Mouse (Mus musculus) heart, adult 2 months (tissue): ENCODE data around the gene Gm45062. TPM values are rescaled to one million over a fixed set of nuclear protein-coding genes. Genes with fewer than 3 reads are reported as not detected.

Experiments
- DNase-seq, 2 experiments: peaks; one replicate each; pipeline ENCODE4 v3.0.0; 2021
- H3K27ac ChIP-seq: fragments of 200-600 bp; 2 replicates; pipeline ENCODE4 v1.8.1; 2022
- H3K27me3 ChIP-seq: fragments of 200-500 bp; 2 replicates; pipeline ENCODE4 v1.6.1; 2012; ENCODE audit warnings: mild to moderate bottlenecking, low read length, inconsistent platforms, mixed read lengths; ENCODE audit not compliant: control insufficient read depth, insufficient read depth
- H3K36me3 ChIP-seq: fragments of 200-500 bp; 2 replicates; pipeline ENCODE4 v1.6.1; 2012; ENCODE audit warnings: low read length, inconsistent platforms; ENCODE audit not compliant: control insufficient read depth, insufficient read depth
- H3K4me1 ChIP-seq: fragments of 200-500 bp; 2 replicates; pipeline ENCODE4 v1.6.1; 2011; ENCODE audit warnings: low read length; ENCODE audit not compliant: control insufficient read depth, insufficient read depth
- H3K4me3 ChIP-seq: fragments of 200-600 bp; 2 replicates; pipeline ENCODE4 v1.8.1; 2022
- H3K79me2 ChIP-seq: fragments of 200-500 bp; replicated peaks from 2 replicates; pipeline ENCODE4 v1.6.1; 2012; ENCODE audit warnings: mild to moderate bottlenecking, inconsistent platforms, low read length, moderate library complexity, mixed read lengths; ENCODE audit not compliant: control insufficient read depth, insufficient read depth
- H3K9ac ChIP-seq: fragments of 200-500 bp; 2 replicates; pipeline ENCODE4 v1.6.1; 2012; ENCODE audit warnings: low read depth, mild to moderate bottlenecking, control low read depth, inconsistent platforms, low read length, mixed read lengths
- CTCF ChIP-seq: fragments of 200-600 bp; IDR thresholded peaks from 2 replicates; pipeline ENCODE4 v1.8.1; 2022; ENCODE audit warnings: antibody characterized with exemption, mild to moderate bottlenecking, moderate library complexity
- EP300 ChIP-seq: fragments of 200-500 bp; IDR thresholded peaks from 2 replicates; pipeline ENCODE4 v1.6.1; 2011; ENCODE audit warnings: low read depth, low read length, control low read depth; ENCODE audit not compliant: insufficient read depth
- POLR2A ChIP-seq: fragments of 200-500 bp; IDR thresholded peaks from 2 replicates; pipeline ENCODE4 v1.6.1; 2011; ENCODE audit warnings: mild to moderate bottlenecking, low read depth, low read length, control low read depth; ENCODE audit not compliant: insufficient read depth
- WGBS: fragments of 180-500 bp; shearing (Covaris S2); methylation state at CpG from one replicate; pipeline ENCODE4 v1.1.7; 2018; 5-methylcytosine and 5-hydroxymethylcytosine counted together
- intact Hi-C: fragments of 180-260 bp; cut with DNase I; formaldehyde crosslinking; loops from one replicate; pipeline ENCODE4 v1.15.1; 2025
- long read RNA-seq: library from polyadenylated mRNA; stranded (forward); transcript quantifications from one replicate; pipeline ENCODE4 v2.0.0, GENCODE M21; 2021
- polyA plus RNA-seq: library from polyadenylated mRNA; depleted of rRNA; stranded (reverse); fragments of >200 nt; gene quantifications from 2 replicates; pipeline ENCODE4 v1.2.3, GENCODE M21; 2012; rRNA removed
- total RNA-seq, 2 experiments: library from RNA; stranded (reverse); gene quantifications; 2 replicates each; pipeline ENCODE4 v1.2.3; 2021

Gene Gm45062
- total RNA-seq (under 1 TPM in 1 of 2 experiments, not detected in 1; 0.57 TPM), polyA plus RNA-seq (1.9 and 2.6 TPM in 2 replicates)
- long read RNA-seq, partial matches to known transcripts = 0 of 1 reads
- long read RNA-seq, other reads (novel, unspliced or antisense) = 1 of 1 reads

- intact Hi-C loops = loop anchor here (1.0 to 5.0 kb wide), 2 partner anchors 50 to 248 kb away; partner anchors contain the start of genes Glcci1 and Mios
- H3K27ac ChIP-seq = peak within 1 kb of the TSS; percentile 83
- H3K27me3 ChIP-seq = no peaks in the 10 kb centered on the region
- peak within 1 kb of the TSS; percentile 73 for H3K9ac ChIP-seq
- DNase-seq = peak; percentile 96 to 98
- H3K79me2 ChIP-seq = peaks cover 3% of the 10 kb centered on the region; the same call in 1 of the 2 replicates
- H3K36me3 ChIP-seq = peaks cover 2% of the 10 kb centered on the region; the same call in 1 of the 2 replicates
- H3K4me3 ChIP-seq = peak within 1 kb of the TSS; percentile 92
- no peaks in the 10 kb centered on the region for H3K4me1 ChIP-seq
- whole genome bisulfite sequencing = under 1% methylated on average over 64 of the region's 64 CpGs
- TF ChIP-seq POLR2A = peak; percentile 77
- TF ChIP-seq CTCF = no peak
- no peak for TF ChIP-seq EP300
Measured at GRCm38 (mm10) chr6:8259004-8259666, at the start of gene Gm45062, which contains the start of the genes Rpa3 and Umad1. Gm45062 (plus strand) TSS chr6:8259450. Rpa3 (minus strand) TSS chr6:8259173. Umad1 (plus strand) TSS chr6:8259288.

DNA sequence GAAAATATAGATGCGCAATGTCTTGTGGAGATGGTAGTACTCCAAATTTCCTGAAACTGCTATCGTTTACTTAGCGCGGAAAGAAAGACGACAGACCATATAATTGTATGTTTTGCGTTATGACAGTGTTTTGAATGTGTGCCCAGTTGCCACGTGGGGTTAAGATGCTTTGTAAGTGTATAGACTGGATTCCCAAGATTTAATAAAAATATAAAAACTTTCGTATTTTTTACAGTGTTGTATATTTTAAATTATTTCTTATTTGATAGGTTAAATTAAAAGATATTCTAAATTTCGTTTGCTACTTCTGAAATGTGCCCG lies 49.4 kb upstream of the Gm45062 start:
- intact Hi-C loops = loop anchor here (1.0 to 2.0 kb wide), 2 partner anchors 49 to 365 kb away; partner anchors contain the start of genes C1galt1, Gm45062, Rpa3 and Umad1
- H3K27ac ChIP-seq = peak overlapping the region; percentile 87
- H3K27me3 ChIP-seq = no peaks in the 10 kb centered on the region
- H3K36me3 ChIP-seq = peaks cover 10% of the 10 kb centered on the region
- no peak for DNase-seq
- H3K4me3 ChIP-seq = peak overlapping the region; percentile 91
- peaks cover 2% of the 10 kb centered on the region; the same call in 1 of the 2 replicates for H3K79me2 ChIP-seq
- TF ChIP-seq EP300 (no peak), CTCF (no peak), POLR2A (no peak)
- H3K9ac ChIP-seq = peak overlapping the region; percentile 93
- WGBS = 12% methylated on average over 10 of the region's 10 CpGs
- H3K4me1 ChIP-seq = peaks cover 1% of the 10 kb centered on the region; the same call in 1 of the 2 replicates

- intact Hi-C loops = no loop called here
- Histone ChIP-seq H3K9ac (no peak overlapping the region), H3K4me1 (peaks cover 1% of the 10 kb centered on the region; the same call in 1 of the 2 replicates), H3K27ac (no peak overlapping the region), H3K36me3 (peaks cover 10% of the 10 kb centered on the region), H3K79me2 (peaks cover 2% of the 10 kb centered on the region; the same call in 1 of the 2 replicates), H3K4me3 (no peak overlapping the region), H3K27me3 (no peaks in the 10 kb centered on the region)
- DNase-seq = no peak
- TF ChIP-seq POLR2A = no peak
- TF ChIP-seq CTCF = no peak
- no peak for TF ChIP-seq EP300
- WGBS = 87% methylated on average over 3 of the region's 3 CpGs
Measured at GRCm38 (mm10) chr6:8210661-8211060, 48.6 kb upstream of the Gm45062 start.

GRCm38 (mm10) chr6:8227035-8227434 lies 32.2 kb upstream of the Gm45062 start:
- intact Hi-C loops = no loop called here
- H3K27ac ChIP-seq = no peak overlapping the region
- H3K36me3 ChIP-seq = peaks cover 5% of the 10 kb centered on the region; the same call in 1 of the 2 replicates
- WGBS = 77% methylated on average over 3 of the region's 3 CpGs
- TF ChIP-seq CTCF = no peak
- TF ChIP-seq POLR2A = no peak
- no peak for TF ChIP-seq EP300
- H3K9ac ChIP-seq = no peak overlapping the region
- no peaks in the 10 kb centered on the region for H3K4me1 ChIP-seq
- no peak overlapping the region for H3K4me3 ChIP-seq
- no peaks in the 10 kb centered on the region for H3K79me2 ChIP-seq
- DNase-seq = no peak
- no peaks in the 10 kb centered on the region for H3K27me3 ChIP-seq

DNA sequence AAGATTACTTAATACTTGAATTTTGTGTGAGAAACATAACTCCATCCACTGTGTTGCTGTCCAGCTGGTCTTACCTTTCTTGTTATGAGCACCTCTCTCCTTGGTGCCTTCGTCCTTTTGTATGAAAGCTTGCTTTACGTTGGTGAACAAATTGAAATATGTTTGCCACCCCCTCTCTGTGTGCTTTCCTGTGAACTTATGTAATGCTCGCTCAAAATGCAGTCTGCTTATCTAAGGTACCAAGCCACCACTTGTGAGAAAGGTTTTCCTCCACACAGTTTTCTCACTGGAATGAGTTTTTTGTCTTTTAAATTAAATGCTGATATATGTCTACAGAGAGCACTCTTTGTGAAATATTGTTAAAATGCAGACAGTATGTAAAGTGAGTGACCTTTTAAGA lies 30.7 kb upstream of the Gm45062 start:
- no peaks in the 10 kb centered on the region for H3K79me2 ChIP-seq
- no peak overlapping the region for H3K4me3 ChIP-seq
- intact Hi-C loops = no loop called here
- H3K36me3 ChIP-seq = peaks cover 5% of the 10 kb centered on the region; the same call in 1 of the 2 replicates
- no peaks in the 10 kb centered on the region for H3K4me1 ChIP-seq
- H3K27ac ChIP-seq = no peak overlapping the region
- no peaks in the 10 kb centered on the region for H3K27me3 ChIP-seq
- WGBS = 88% methylated on average over 3 of the region's 3 CpGs
- no peak for DNase-seq
- H3K9ac ChIP-seq = no peak overlapping the region
- TF ChIP-seq CTCF (no peak), POLR2A (no peak), EP300 (no peak)
